Mouse (Mus musculus) hindbrain, embryonic 12.5 days (tissue): ENCODE measurements around the gene Dmbx1. TPM values are rescaled to one million over a fixed set of nuclear protein-coding genes. Genes with fewer than 3 reads are reported as not detected.
A peak's percentile ranks its signal among the peaks of the same experiment; 100 is the strongest.

Source experiments
- ATAC-seq: fragments of 200-750 bp; cut with Nextera tagmentation; 2 replicates; pipeline ENCODE4 v1.8.0; 2017; ENCODE audit warnings: moderate TSS enrichment; ENCODE audit not compliant: low FRiP score
- H3K27ac ChIP-seq: fragments of 300-500 bp; sonication (generic); 2 replicates; pipeline ENCODE4 v1.5.1; 2016; ENCODE audit warnings: mild to moderate bottlenecking
- H3K27me3 ChIP-seq: fragments of 300-500 bp; sonication (generic); 2 replicates; pipeline ENCODE4 v1.6.1; 2016; ENCODE audit warnings: mild to moderate bottlenecking
- H3K36me3 ChIP-seq: fragments of 300-500 bp; sonication (generic); 2 replicates; pipeline ENCODE4 v1.6.1; 2016; ENCODE audit warnings: mild to moderate bottlenecking
- H3K4me1 ChIP-seq: fragments of 300-500 bp; sonication (generic); 2 replicates; pipeline ENCODE4 v1.6.1; 2016
- H3K4me2 ChIP-seq: fragments of 300-500 bp; sonication (generic); replicated peaks from 2 replicates; pipeline ENCODE4 v1.6.1; 2016; ENCODE audit warnings: mild to moderate bottlenecking
- H3K4me3 ChIP-seq: fragments of 300-500 bp; sonication (generic); 2 replicates; pipeline ENCODE4 v1.5.1; 2016; ENCODE audit warnings: mild to moderate bottlenecking
- H3K9ac ChIP-seq: fragments of 300-500 bp; sonication (generic); 2 replicates; pipeline ENCODE4 v1.6.1; 2016; ENCODE audit warnings: mild to moderate bottlenecking, moderate library complexity
- H3K9me3 ChIP-seq: fragments of 300-500 bp; sonication (generic); replicated peaks from 2 replicates; pipeline ENCODE4 v1.6.1; 2016; ENCODE audit warnings: mild to moderate bottlenecking
- WGBS: fragments of 180-500 bp; shearing (Covaris S2); methylation state at CpG from one replicate; pipeline ENCODE4 v1.1.7; 2016; 5-methylcytosine and 5-hydroxymethylcytosine counted together
- polyA plus RNA-seq: library from polyadenylated mRNA; unstranded; fragments of >200 nt; fragmentation: Nextera tagmentation; extraction: Ambion mirVana; gene quantifications from 2 replicates; pipeline ENCODE4 v1.2.1, GENCODE M21; 2016

Dmbx1 gene
- polyA plus RNA-seq, 1 experiment from 2014 or later = 14.7 TPM

- WGBS = 3% methylated on average over 19 of the region's 19 CpGs
- Histone ChIP-seq H3K36me3 (no peaks in the 10 kb centered on the region), H3K9me3 (no peaks in the 10 kb centered on the region), H3K4me1 (peaks cover 20% of the 10 kb centered on the region), H3K4me3 (peak overlapping the region; percentile 35), H3K9ac (no peak overlapping the region), H3K4me2 (peak overlapping the region; percentile 33), H3K27ac (no peak overlapping the region), H3K27me3 (peaks cover 98% of the 10 kb centered on the region)
- ATAC-seq = no peak
These were observed 2.4 kb downstream of the Dmbx1 start for GRCm38 (mm10) chr4:115937061-115937976.

GRCm38 (mm10) chr4:115936646-115937045, 3.1 kb downstream of the Dmbx1 start:
- Histone ChIP-seq H3K36me3 (no peaks in the 10 kb centered on the region), H3K27ac (no peak overlapping the region), H3K4me3 (peak overlapping the region; percentile 35), H3K9ac (no peak overlapping the region), H3K9me3 (no peaks in the 10 kb centered on the region), H3K4me2 (peak overlapping the region; percentile 33), H3K4me1 (peaks cover 21% of the 10 kb centered on the region), H3K27me3 (peaks cover 98% of the 10 kb centered on the region)
- WGBS = 0% methylated on average over 20 of the region's 20 CpGs
- ATAC-seq = peak; percentile 41; the same call in 1 of the 2 replicates

GRCm38 (mm10) chr4:115935835-115936581, 3.7 kb downstream of the Dmbx1 start:
- Histone ChIP-seq H3K4me2 (peak overlapping the region; percentile 33), H3K4me1 (peaks cover 23% of the 10 kb centered on the region), H3K4me3 (peak overlapping the region; percentile 35), H3K27me3 (peaks cover 98% of the 10 kb centered on the region), H3K27ac (no peak overlapping the region), H3K9ac (no peak overlapping the region), H3K36me3 (no peaks in the 10 kb centered on the region), H3K9me3 (no peaks in the 10 kb centered on the region)
- 1% methylated on average over 36 of the region's 36 CpGs for WGBS
- ATAC-seq = no peak

GRCm38 (mm10) chr4:115931556-115932088, 8.1 kb downstream of the Dmbx1 start:
- H3K4me1 ChIP-seq = peaks cover 12% of the 10 kb centered on the region
- ATAC-seq = no peak

GRCm38 (mm10) chr4:115927637-115928036, 12.1 kb downstream of the Dmbx1 start:
- Histone ChIP-seq H3K27me3 (peaks cover 77% of the 10 kb centered on the region), H3K9me3 (no peaks in the 10 kb centered on the region), H3K27ac (no peak overlapping the region), H3K9ac (no peak overlapping the region), H3K4me1 (peaks cover 6% of the 10 kb centered on the region), H3K4me3 (no peak overlapping the region), H3K36me3 (no peaks in the 10 kb centered on the region), H3K4me2 (no peak overlapping the region)
- 67% methylated on average over 7 of the region's 7 CpGs for WGBS
- no peak for ATAC-seq

More at GRCm38 (mm10) chr4:115931556-115932088, 8.1 kb downstream of the Dmbx1 start:
- Histone ChIP-seq H3K9me3 (no peaks in the 10 kb centered on the region), H3K9ac (no peak overlapping the region; the same call in 1 of the 2 replicates), H3K27me3 (peaks cover 97% of the 10 kb centered on the region), H3K4me3 (no peak overlapping the region), H3K4me2 (0 out of 2 replicates have a peak overlapping the region, but pooled peaks have one; percentile 9), H3K27ac (no peak overlapping the region), H3K36me3 (no peaks in the 10 kb centered on the region)
- WGBS = 35% methylated on average over 13 of the region's 13 CpGs

GRCm38 (mm10) chr4:115923262-115923880, 16.4 kb downstream of the Dmbx1 start:
- no peak for ATAC-seq
- no peak overlapping the region for H3K9ac ChIP-seq
- H3K4me2 ChIP-seq = no peak overlapping the region
- no peaks in the 10 kb centered on the region for H3K36me3 ChIP-seq
- H3K27ac ChIP-seq = no peak overlapping the region
- H3K9me3 ChIP-seq = no peaks in the 10 kb centered on the region
- H3K27me3 ChIP-seq = peaks cover 63% of the 10 kb centered on the region
- H3K4me3 ChIP-seq = no peak overlapping the region
- peaks cover 2% of the 10 kb centered on the region; the same call in 1 of the 2 replicates for H3K4me1 ChIP-seq
- WGBS = 74% methylated on average over 16 of the region's 16 CpGs

GRCm38 (mm10) chr4:115922688-115923087, 17.0 kb downstream of the Dmbx1 start:
- ATAC-seq = no peak
- 91% methylated on average over 5 of the region's 5 CpGs for WGBS
- Histone ChIP-seq H3K27ac (no peak overlapping the region), H3K4me1 (peaks cover 5% of the 10 kb centered on the region; the same call in 1 of the 2 replicates), H3K36me3 (no peaks in the 10 kb centered on the region), H3K9ac (no peak overlapping the region), H3K4me3 (no peak overlapping the region), H3K27me3 (peaks cover 64% of the 10 kb centered on the region), H3K9me3 (no peaks in the 10 kb centered on the region), H3K4me2 (no peak overlapping the region)

GRCm38 (mm10) chr4:115919911-115920310, 19.8 kb downstream of the Dmbx1 start:
- Histone ChIP-seq H3K36me3 (no peaks in the 10 kb centered on the region), H3K27me3 (peaks cover 65% of the 10 kb centered on the region), H3K4me3 (no peak overlapping the region), H3K4me1 (peaks cover 5% of the 10 kb centered on the region; the same call in 1 of the 2 replicates), H3K9me3 (no peaks in the 10 kb centered on the region), H3K9ac (no peak overlapping the region), H3K27ac (no peak overlapping the region), H3K4me2 (no peak overlapping the region)
- no peak for ATAC-seq
- 65% methylated on average over 16 of the region's 16 CpGs for WGBS

GRCm38 (mm10) chr4:115911586-115911985, 28.1 kb downstream of the Dmbx1 start:
- 1% methylated on average over 4 of the region's 4 CpGs for WGBS
- Histone ChIP-seq H3K4me2 (no peak overlapping the region), H3K4me1 (0 out of 2 replicates have a peak, but pooled peaks cover 4% of the 10 kb centered on the region), H3K27me3 (peaks cover 59% of the 10 kb centered on the region), H3K27ac (no peak overlapping the region), H3K4me3 (no peak overlapping the region), H3K9me3 (no peaks in the 10 kb centered on the region), H3K36me3 (no peaks in the 10 kb centered on the region), H3K9ac (no peak overlapping the region)
- no peak for ATAC-seq

- ATAC-seq = no peak
- peaks cover 71% of the 10 kb centered on the region for H3K27me3 ChIP-seq
- H3K4me3 ChIP-seq = no peak overlapping the region
- peaks cover 27% of the 10 kb centered on the region for H3K4me1 ChIP-seq
- H3K9ac ChIP-seq = no peak overlapping the region
- H3K36me3 ChIP-seq = no peaks in the 10 kb centered on the region
- no peak overlapping the region for H3K27ac ChIP-seq
- WGBS = 10% methylated on average over 7 of the region's 7 CpGs
- no peaks in the 10 kb centered on the region for H3K9me3 ChIP-seq
- H3K4me2 ChIP-seq = no peak overlapping the region
These were observed 31.1 kb downstream of the Dmbx1 start for GRCm38 (mm10) chr4:115908641-115909040.

- Histone ChIP-seq H3K36me3 (no peaks in the 10 kb centered on the region), H3K27ac (no peak overlapping the region), H3K9me3 (no peaks in the 10 kb centered on the region), H3K4me2 (no peak overlapping the region), H3K4me3 (no peak overlapping the region), H3K27me3 (peaks cover 73% of the 10 kb centered on the region), H3K4me1 (peaks cover 28% of the 10 kb centered on the region), H3K9ac (no peak overlapping the region)
- ATAC-seq = no peak
- whole genome bisulfite sequencing = 72% methylated on average over 1 of the region's 1 CpGs
These were observed 31.7 kb downstream of the Dmbx1 start for GRCm38 (mm10) chr4:115907994-115908393.

GRCm38 (mm10) chr4:115906791-115907190, 32.9 kb downstream of the Dmbx1 start:
- peaks cover 27% of the 10 kb centered on the region for H3K4me1 ChIP-seq
- peaks cover 78% of the 10 kb centered on the region for H3K27me3 ChIP-seq
- no peak overlapping the region for H3K9ac ChIP-seq
- H3K4me3 ChIP-seq = no peak overlapping the region
- no peaks in the 10 kb centered on the region for H3K36me3 ChIP-seq
- no peak overlapping the region for H3K4me2 ChIP-seq
- no peak for ATAC-seq
- no peak overlapping the region for H3K27ac ChIP-seq
- no peaks in the 10 kb centered on the region for H3K9me3 ChIP-seq
- WGBS = 85% methylated on average over 3 of the region's 3 CpGs
